Mouse (Mus musculus) frontal cortex, adult (tissue): ENCODE data around the gene Mindy4.

Source experiments
- ATAC-seq: cut with Nextera tagmentation; 2 replicates; pipeline ENCODE4 v1.9.2; 2017; ENCODE audit warnings: mild to moderate bottlenecking, moderate library complexity, mixed read lengths; ENCODE audit not compliant: low TSS enrichment

Gene Mindy4

DNA sequence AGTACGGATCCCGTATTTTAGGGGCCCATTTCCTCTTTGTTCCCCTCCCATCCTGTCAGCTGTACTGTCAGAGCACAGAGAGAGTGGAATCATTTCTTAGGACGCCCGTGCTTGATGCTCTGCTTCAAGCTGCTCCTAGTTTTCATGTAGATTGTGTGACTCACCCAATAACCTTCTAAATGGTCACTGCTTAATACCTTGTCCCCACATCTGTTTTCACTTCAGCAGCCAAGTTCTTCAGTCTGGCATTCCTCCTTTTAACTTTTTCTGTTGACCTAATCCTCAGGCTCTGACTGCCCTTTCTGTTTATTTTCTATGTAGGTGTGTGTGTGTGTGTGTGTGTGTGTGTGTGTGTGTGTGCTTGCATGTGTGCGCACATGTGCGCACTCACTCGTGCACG lies 4.6 kb downstream of the Mindy4 start:
- no peak for ATAC-seq

DNA sequence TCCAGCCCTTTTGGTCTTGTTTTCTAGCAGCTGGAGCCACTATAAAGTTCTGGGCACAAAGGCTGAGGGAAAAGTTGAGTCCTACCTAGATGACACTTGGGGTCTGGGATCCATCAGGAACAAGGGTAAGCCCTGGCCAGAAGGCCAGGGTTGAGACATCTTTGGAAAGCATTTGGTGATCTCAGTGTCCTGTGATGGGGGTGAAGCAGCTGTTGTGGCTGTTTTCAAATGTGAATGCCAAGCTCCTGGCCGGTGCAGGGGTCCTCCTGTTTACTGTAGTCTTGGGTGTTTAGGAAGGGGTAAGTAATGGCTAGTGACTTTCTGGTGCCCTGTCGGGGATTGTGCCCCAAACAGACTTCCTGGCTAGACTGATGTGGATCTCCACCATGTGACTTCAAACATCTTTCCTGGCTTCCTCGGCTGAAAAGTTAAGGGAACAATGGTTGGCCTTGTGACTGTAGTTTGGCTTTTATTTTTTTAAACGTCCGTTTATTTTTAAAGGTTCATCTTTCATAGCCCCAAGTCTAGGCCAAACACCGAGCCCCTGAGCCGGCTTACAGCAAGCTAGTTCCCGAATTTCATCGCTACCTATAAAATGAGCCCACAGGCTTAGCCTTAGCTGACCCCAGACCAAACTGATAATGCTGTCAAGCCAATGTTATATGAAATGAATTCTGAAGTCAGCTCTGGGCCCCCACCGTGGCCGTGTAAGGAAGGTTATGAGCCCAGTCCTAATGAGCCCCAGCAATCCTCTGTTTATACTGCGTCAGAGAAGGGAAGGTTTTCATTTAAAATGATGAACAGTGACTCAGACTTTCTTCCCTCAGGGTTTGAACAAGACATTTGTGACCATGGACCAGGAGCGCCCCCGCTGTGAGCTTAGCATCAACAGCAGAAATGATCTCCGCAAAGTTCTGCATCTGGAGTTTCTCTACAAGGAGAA lies 7.5 kb downstream of the Mindy4 start:
- ATAC-seq, result no peak

DNA sequence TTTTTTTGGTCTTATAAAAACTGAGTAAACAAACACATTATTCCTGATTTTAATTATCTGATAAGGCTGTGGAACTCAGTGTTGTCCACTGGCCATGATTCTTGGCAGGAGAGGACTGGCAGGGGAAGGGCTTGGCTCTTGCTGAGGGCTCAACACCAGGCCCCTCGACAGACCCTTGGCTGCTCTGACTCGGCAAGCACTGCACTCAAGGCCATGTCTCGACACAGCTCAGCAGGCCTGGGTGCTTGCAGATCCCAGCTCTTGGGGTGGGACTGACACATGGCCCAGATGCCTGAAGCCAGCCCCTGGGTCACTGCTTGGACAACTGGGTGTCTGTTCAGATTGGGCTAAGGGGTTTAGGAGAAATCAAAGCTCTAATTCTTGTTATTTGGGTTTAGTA lies 11.4 kb downstream of the Mindy4 start:
- no peak for ATAC-seq

DNA sequence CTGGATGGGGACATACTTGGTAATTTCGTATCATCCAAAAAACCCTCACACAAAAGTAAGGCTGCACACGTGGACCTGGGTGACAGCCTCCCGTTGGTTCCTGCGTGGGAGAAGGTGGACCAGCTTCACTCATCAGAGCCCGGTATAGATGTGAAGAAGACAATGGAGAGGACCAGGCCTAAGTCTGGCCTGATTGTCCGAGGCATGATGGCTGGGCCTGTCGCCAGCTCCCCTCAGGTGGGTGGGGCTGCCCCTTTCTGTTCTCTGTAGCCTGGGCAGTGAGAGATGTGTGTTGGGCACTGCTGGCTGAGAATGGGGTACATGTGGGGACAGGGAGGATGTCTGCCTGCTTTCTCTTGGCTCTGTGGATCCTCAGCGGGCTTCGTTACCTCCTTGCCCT lies 15.0 kb downstream of the Mindy4 start:
- ATAC-seq, result no peak

DNA sequence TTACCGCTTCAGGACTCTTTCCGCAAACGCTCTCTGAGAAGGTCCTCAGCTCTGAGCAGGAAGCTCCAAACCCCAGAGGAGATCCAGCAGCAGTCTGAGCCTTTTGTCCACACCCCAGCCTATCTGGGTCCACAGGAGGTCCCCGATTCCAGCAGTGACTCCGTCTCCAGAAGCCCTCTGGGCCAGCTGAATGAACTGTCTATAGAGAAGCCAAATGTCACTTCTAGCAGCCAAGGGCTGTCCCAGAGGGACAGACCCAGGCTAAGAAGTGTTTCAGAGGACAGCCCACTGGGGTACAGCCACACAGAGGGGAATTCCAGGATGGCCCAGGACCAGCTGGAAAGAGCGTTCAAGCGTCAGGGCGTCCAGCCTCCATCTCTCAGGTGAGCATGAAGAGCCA lies 20.8 kb downstream of the Mindy4 start:
- no peak for ATAC-seq

DNA sequence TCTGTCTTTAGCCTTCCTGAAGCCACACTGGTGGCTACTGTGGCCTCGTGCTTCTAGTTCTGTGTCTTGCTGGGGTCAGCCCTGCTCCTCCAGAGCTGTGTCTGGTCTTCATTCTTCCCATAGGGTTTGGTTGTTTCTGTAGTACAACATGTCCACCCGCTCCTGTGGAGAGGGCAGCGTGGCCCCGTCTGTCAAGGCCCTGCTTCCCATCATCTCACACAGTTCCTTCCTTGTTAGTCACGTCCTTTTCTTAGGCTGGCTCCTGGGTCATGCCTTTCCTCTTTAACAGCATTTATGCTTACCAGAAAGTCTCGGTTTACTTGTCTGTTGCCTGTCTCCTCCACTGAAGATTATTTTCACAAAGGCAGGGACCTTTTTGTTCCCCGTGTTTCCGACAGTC lies 26.9 kb downstream of the Mindy4 start:
- no peak for ATAC-seq

DNA sequence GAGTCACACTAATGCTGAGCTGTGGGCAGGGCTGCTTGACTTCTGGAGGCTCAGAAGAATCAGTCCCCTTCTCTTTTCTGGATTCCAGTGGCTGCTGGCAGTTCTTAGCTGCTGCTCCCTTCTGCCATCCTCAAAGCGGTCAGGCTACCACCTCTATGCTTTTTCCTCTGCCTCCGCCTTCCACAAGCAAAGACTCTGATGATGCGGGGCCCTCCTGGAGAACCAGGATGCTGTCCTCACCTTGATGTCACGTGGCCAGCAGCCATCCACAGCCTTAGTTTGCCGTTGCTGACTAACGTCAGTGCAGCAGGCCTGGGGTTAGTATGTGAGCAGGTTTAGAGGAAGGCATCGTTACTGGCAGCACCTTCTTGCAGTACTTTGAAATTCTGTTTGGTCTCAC lies 28.9 kb downstream of the Mindy4 start:
- ATAC-seq, result no peak

DNA sequence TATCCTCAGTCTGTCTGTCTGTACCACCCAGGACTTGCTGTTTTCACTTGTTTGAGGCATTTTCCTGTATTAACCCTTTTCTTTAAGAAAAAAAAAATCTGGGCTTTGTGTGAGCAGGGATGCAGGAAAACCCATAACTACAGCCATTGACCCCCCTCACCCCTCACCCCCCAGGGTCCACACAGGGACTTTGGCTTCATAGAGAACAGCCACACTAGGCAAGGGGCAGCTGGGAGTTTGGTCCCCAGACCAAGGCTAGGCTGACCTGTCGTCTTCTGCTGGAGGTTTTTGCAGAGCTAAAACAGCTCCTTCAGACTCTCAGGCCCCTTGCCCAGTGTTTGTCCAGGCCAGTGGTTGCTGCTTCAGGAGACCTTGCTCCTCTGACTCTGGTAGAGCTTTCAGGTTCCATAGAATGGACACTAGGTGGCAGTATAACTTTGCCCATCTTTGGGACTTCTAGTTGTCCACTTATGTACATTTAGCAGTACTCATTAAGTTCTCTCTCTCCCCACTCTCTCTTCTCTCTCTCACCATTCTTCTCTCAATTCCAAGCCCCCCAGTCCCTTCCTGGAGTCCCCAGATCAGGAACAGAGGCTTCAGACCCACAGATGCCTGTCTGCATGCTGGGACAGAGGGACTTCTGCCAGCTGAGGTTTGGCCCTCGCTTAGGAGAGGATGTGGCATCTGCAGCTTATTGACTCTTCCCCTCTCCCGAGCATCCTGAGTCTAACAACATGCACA lies 29.5 kb downstream of the Mindy4 start:
- ATAC-seq, result peak; percentile 93

DNA sequence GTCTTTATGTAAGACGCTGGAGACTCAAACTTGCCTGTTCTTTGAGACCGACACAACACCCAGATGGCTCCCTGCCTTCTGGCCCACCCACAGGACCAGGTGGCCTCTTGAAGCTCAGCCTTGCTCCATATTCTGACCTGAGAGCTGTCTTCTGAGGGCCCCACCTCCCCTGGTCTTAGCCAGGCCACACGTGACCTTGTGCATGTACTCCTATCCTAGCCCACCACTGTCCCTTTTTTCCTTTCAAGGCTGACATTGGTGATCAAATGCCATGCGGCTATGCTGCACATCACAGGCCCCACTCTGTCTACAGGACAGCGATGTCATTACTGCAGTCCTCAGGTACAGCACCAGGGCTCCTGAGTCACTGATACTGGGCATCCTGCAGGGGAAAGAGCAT lies 30.1 kb downstream of the Mindy4 start:
- ATAC-seq, result no peak

DNA sequence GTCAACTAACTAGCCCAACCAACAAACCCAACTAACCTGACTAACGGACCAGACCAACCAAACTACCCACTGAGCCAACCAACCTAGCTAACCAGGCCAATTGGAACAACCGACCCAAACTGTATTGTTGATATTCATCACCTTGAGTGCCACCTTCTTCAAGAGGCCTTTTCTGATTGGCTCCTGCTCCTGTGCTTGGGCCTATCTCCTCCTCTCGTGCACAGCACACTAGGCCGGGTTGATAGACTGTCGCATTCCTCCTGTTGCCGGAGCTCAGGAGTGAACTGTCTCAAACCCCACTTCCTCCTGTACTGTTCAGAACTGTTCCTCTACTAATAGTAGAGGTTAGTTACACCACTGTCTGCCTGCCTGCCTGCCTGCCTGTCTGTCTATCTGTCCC lies 31.5 kb downstream of the Mindy4 start:
- ATAC-seq, result no peak

DNA sequence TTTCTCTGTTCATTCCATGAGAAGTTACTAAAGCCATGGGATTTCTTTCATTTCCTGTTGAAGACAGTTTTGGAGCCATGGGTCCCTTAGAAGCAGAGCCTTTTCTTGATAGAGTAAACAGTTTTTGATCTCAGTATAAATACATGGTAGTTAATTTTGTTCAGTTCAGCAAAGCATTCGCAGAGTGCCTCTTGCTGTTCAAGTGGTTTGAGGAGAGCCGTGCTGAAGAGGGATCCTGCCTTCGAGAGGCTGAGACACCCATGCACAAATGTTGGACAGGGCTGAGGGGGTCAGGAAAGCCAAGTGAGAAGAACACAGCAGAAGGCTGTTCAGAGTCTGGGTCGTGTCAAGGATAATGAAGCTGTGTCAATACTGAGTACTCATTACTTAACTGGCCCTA lies 32.5 kb downstream of the Mindy4 start:
- ATAC-seq, result no peak

DNA sequence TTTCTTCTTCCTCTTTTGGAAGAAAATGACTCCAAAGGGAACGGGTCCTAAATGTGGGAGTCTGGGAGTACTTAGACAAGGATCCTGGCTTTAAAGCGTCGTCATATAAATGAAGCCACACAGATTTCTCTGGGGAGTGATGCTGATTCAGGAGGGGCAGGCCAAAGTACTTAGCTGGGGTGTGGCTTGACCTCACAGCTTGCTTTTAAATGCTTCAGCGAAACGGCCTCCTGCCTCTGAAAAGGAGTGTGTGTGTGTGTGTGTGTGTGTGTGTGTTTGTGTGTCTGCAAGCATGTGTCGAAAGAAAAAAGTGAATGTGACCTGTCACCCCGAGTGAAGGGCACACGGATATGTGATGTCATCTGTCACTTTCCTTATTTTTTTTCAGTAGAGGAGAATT lies 36.7 kb downstream of the Mindy4 start:
- ATAC-seq, result no peak

DNA sequence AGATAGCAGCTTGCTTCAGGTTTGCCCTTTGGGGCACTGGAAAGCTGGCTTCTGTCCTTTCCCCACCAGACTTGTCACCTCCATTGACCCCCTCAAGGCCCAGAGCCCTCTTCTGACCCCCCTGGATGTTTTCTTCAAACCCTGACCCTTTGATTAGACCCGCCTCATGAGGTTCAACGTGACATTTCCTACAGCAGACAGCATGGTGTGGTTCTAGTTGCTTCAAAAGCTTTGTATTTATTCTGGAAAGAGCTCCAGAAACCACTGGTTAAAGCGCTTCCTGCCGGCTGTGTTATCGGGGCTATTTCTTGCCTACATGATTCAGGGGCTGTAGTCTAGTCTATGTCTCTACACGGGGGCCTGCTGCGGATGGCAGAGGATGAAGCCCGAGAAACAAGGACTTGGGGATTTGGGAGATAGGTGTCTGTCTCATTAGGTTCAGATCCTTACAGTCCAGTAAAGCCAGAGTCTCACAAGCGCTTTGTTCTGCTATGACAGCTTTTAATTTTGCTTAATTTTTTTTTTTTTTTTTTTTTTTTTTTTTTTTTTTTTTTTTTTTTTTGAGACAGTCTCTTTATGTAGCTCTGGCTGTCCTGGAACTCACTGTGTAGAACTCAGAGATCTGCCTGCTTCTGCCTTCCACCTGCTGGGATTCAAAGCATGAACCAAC lies 37.5 kb downstream of the Mindy4 start:
- no peak for ATAC-seq

DNA sequence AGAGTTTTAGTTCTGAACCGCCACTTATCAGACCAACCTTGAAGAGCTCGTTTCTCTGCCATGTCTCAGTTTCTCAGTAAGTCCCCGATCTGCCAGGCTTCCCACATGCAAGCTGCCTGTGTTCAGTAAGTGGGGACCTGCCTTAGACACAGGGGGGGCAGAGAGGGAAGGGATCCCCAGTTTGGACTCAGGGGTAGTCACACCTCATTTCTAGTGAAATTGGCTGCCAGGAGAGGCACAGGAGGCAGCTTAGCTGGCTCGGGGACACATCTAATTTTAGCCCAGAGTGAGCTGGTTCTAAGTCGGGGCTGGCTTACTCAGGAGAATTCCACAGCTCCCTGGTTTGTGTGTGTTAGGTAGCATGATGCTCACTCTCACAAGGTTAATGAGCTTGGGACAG lies 38.3 kb downstream of the Mindy4 start:
- peak; percentile 97 for ATAC-seq

DNA sequence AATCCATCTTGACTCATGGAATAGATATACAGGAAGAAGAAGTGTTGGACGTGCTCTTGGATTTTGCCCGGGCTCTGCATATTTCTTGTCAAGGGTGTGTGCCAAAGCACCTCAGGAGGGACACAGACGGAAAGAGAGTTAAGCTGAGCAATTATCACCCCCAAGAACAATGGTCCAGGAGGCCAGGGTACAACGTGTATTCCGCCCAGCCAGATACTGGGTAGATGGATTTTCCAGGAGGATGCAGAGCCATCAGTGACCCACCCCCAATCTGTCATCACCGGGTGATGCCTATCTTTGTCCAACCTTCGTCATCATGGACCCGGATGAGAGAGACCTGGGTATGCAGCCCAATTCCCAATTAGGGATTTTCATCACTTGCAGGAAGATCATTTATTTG lies 42.5 kb downstream of the Mindy4 start:
- ATAC-seq, result no peak

DNA sequence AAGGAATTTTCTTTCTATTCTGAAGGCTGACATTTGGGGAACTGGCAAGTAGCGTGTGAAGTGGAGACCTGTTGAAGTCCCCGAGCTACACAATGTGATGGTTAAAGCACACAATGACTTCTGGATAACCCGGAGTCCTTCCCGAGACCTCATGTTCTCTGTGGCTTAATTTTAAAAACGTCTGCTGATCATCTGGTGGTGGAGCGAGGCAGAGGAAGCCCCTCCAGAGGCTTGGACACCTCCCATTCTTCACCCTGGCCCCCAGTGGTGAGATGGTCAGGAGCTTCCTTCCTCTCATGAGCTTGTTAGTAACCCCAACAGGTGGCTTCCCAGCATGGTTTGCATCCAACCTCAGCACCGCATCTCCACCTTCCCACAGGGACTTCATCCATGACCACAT lies 43.3 kb downstream of the Mindy4 start:
- no peak for ATAC-seq

DNA sequence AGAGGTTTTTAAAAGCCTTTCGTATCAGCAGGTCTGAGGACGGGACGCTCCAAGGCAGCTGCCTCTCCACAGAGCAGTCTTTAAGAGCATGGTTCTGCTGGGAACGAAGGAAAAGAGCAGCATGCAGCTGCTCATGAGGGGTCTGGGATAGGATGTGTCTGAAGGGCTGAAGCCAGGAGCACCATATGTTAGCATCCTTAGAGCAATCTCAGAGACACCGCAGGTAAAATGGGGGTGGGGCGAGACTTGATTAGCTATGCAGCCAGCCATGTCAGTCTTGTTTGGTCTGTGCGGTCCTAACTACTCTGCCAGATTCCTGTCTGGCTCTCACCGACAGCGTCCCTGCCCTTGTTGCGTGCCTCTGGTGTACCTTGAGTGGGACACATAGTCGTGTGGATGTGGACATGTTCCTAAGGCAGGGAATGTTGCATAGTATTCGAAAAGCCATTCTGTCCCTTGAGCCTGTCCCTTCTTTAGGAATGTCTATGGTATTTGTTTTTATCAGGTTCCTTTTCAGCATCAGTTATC lies 43.8 kb downstream of the Mindy4 start:
- ATAC-seq, result no peak

DNA sequence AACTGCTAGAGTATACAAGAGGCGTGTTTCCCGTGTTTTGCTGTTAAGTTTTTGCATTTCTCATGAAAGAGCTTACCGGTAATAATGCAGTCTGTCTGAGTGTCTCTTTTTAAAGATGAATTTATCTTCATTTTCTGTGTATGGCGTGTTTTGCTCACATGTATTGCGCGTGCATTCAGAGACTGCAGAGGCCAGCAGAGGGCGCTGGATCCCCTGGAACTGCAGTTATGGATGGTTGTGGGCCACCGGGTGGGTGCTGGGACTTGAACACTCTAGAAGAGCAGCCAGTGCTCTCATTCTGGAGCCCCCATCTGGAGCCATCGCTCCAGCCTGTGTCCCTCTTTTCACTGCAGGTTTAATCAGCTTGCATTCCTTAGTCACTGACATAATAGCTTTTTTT lies 46.1 kb downstream of the Mindy4 start:
- no peak for ATAC-seq

DNA sequence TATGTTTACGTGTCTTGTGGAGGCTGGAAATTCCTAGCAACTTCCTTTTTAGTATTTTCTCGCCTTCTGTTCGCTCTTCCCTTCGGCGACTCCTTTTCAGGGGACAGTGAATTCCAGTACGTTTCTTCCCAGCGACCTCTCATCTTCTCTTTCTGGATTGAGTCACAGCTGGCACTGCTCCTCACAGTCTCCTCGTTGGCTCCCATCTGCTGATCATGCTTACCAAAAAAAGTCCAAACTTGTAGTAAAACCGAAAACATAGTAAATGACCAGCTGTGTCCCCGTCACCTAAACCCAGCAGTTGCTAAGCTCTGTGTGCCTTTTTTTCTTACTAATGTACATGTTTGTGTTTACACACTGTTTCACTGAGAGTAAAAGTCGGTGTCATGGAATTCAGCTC lies 47.6 kb downstream of the Mindy4 start:
- peak; percentile 83 for ATAC-seq

DNA sequence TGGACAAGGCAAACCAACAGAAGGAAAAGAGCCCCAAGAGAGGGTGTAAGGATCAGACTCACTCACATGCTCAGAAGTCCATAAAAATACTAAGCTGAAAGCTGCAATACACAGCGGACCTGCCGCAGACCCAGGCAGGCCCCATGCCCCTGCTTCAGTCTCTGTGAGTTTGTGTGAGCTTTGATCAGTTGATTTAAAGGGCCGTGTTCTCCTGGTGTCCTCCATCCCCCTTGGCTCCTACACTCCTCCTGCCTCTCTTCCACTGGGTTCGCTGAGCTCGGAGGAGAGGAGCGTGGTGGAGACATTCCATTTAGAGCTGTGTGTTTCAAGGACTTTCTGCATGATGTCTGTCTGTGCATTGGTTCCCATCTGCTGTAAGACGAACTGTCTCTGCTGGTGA lies 48.4 kb downstream of the Mindy4 start:
- no peak for ATAC-seq

DNA sequence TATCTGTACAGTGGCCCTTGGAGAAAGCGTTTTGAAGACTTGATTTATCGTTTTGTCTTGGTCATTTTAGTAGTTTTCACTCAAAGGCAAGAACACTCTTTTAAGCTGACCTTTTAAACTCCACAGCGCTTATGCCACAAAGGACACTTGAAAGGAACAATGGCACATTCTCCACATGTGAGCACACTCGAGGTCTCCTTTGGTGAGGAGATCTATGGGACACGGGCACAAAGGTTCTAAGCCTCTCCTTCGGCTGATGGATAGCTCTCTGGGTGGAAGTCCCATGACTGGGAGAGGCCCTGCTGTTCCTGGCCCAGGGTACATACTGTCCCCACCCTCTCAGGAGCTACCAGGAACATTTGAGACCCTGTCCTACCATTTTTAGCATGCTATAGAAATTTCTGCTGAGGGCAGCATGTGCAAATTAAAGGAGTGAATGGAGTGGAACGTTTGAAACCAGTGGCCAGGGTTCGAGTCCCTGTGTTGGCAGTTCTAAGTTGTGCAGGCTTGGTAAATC lies 49.6 kb downstream of the Mindy4 start:
- no peak for ATAC-seq

DNA sequence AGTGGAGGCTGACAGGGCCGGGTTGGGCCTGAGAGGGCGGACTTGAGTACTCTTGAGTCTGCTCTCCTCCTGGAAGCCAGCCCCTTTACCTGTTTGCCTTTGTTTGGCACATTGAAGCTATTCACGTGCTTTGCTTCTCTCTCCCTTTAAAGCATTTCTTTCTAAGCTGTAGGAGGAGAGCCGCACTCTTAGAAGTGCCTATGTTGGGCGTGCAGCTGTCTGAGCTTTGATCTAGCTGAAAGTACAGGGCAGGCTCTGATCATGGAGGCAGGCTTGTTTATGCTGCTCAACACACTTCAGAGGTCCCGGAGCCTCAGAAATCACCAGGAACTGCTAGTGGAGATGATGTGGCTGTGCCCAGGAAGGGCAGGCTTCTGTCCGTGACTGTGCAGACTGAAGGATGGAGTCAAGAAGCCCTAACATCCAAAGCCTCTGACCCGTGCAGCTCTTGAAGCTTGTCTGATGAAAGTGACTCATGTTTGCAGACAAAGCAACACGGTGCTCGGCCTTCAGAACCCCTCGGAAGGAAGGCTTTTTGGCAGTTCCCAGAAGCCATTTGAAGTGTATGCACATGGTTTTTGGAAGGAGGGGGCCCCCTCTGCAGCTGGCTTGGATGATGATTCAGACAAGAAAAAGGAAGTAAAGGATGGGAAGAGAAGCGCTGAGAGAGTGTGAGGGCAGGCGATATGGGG lies 53.5 kb downstream of the Mindy4 start:
- peak; percentile 47 for ATAC-seq
